Mouse (Mus musculus): Measurements from ENCODE around the gene Timm13.

The Timm13 gene

DNA sequence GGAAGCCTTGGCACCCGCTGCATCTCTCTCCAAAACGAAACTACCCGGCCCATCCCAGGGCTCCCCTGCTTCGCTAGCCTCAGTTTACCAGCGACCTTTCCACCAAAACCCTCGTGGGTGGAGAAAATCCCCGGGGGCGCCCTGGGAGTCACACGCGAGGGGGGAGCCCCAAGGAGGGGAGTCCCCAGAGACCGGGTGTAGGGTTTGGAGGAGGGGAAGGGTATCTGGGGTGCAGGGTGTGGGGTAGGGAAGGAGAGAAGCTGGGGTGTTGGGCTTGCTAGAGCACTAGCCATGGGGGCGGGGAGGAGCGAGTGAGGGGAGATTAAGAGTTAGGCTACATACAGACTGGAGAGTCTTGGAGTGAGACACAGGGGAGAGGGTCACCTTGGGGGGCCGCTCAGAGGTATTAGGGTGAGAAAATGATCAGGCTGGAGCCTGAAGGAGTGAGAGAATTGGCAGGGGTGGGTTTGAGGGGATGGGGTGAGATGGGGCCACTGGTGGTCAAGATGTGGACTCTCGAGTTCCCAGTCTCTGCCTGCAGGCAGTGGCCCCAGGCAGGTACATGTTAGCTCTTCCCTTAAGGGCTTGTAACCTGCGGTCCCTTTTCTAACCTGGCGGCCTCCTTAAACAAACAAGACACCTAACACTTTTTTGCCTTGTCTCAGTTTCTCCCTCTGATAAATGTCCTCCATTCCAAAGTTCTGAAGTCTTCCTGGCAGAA lies 32.1 kb upstream of the Timm13 start:
- DNase-seq, result peak in 1 of 2 experiments; percentile 39

DNA sequence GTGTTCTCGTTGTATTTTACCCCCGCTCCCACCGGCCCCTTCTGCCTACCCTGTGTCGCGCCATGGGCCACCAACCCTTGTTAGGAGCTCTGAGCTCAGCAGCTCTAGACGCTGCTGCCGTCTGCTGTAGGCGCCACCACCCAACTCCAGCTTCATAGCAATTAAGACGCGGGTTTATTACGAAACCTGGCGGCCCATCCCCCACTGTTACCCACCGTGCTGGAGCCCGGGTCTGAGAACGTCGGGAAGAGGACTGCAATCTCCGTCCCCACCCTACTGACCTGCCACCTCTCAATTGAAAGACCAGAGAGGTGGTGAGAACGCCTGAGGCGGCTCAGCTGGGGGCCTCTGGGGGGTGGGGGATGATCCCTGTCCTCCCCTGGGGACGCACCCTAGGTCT lies 31.4 kb upstream of the Timm13 start:
- peak; percentile 60 to 66 for DNase-seq

GRCm38 (mm10) chr10:80931695-80932094 lies 30.9 kb upstream of the Timm13 start:
- peak; percentile 60 to 62 for DNase-seq

DNA sequence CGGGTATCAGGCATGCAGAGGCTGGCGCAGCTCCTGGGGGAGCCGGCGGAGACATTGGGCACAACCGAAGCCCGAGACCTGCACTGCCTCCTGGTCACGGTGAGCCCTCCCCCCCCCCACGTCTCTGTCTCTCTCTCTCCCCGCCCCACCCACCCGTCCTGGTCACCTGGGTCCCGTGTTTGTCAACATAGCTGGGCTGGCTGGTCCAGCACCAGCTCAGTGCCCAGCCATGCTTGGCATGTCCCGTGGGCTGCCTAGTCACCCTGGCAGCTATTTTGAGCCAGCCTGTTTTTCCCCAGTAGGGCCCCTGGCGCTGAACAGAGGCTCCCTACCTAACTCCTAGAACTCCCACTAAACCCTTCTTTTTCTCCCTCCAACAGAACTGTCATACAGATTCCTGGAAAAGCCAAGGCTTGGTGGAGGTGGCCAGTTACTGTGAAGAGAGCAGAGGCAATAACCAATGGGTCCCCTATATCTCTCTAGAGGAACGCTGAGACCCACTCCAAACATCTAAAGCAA lies 30.4 kb upstream of the Timm13 start:
- DNase-seq, result peak; percentile 54 to 59

DNA sequence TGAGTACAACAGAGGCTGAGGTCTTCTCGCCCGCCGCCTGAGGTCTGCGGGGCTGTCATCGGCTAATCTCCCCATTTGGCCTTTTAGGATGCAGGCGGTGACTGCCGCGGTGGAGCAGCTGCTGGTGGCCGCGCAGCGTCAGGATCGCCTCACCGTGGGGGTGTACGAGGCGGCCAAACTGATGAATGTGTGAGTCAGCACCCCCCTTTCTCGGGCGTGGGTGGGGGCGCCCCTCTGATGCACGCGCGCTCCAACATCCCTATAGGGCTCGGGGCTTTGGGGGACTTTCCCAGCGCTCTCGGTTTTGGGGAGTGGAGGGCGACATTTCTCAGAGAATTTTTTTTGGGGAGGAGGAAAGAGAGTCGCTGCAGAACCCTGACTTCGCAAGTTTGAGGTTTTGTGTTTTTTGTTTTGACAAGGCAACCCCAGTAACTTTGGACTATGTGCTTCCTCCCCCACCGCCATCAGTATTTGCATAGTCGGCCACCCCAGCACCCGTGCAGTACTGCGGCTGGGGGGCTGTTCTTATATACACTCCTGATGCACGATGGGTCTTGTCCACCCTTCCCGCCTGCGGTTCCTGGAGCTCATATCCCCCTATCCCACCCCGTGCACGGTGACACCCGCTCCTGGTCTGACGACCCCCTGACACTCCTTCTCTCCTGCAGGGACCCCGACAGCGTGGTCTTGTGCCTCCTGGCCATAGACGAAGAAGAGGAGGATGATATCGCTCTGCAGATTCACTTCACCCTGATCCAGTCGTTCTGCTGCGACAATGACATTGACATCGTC lies 29.8 kb upstream of the Timm13 start:
- DNase-seq, result peak; percentile 78 to 79

GRCm38 (mm10) chr10:80929299-80930226 lies 28.8 kb upstream of the Timm13 start, which contains the start of gene Gadd45b:
Gene Gadd45b (plus strand): TSS chr10:80930073.
- DNase-seq, result peak; percentile 100

DNA sequence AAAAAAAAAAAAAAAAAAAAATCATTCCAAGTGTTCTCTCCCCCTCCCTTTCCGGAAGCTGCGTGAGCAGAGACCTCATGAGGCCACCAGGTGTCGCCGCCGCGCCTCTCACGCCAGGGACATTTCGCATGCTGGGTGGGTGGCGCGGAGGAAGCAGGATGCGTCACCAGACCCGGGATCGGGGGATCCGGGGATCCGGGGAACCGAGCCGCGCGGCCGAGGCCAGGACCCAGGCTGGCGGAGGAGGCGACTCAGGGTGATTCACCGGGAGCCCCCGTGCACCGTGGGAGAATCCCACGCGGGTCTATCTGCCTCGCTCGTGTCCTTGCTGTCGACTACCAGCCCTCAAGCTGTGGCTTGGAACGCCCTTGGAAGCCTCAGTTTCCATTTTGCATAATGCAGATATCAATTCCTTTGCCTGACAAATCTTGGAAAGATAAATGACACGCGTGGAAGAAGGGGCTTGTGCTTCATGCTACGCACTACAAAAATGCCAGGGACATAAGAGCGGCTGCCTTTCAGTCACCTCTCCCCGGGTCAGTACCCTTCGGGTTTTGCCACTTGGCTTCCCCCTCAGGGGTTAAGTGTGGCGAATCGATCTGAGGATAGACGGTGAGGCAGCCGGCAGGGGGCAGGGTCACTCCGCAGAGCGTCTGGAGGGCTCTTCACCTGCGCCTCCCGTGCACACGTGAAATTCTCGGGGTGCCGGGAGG lies 28.0 kb upstream of the Timm13 start:
- DNase-seq, result peak; percentile 96

DNA sequence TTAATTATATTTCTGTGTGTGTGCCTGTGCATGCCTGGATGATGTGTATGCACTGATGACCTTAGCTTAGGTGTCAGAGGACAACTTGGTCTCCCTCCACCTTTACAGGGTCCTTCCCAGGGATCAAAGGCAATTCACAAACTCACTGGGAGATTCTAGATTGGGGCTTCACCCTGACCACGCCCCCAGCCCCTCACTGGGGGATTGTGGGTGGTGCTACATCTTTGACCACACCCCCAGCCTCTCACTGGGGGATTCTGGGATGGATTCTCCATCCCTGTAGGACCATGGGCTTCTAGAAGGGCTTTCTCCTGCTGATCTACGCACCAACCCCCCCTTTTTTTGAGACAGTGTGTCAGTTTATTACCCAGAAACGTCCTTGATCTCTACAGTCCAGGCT lies 24.7 kb upstream of the Timm13 start:
- DNase-seq, result no peak

DNA sequence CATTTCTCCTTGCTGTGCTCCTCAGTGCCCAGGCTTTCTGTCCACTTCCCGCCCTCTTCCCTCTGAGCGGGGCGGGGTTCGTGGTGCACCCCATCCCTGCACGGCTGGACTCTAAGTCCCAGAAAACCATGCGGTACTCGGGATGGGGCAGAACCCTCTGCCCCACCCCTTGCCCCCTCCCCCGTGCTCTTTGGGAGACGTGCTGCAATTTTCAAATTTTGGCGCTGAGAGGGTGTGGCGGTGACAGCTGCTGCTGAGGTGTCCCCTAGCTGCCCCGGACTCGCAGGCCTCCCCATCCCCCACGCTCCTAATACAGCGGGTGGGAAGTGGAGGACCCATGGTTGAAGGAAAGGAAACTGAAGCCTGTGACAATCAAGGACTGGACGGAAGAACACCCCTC lies 21.2 kb upstream of the Timm13 start:
- peak in 1 of 2 experiments; percentile 61 for DNase-seq

DNA sequence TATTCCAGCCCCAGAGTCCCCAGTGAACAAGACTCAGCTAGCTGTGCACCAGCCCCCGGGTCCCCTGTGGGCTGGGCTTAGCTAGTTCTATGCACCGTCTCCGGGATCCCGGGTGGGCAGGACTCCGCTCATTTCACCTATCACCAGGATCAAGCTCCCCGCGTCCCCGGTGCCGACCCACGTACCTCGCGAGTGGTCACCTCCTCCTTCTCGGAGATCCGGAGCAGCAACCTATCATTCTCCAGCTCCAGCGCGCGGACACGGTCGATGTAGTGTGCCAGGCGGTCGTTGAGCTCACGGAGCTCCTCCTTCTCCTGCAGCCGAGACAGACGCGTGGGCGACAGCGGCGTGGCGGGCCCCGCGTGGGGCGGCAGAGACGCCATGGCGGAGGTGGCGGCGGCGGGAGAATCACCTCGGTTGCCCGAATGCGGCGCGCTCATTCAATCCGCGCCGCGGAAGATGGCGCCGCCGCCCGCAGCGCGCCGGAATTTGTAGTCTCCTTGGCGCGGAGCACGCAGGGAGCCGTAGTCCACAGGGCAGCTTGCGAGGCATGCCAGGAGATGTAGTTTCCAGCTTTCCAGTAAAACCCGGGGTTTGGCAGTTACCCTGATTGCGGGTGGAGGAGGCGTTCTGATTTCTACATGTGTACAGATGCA lies 17.1 kb upstream of the Timm13 start, which contains the start of gene Lmnb2:
Lmnb2 (minus strand) TSS at position 467 of the 656 bp plus-strand sequence.
- peak; percentile 93 to 94 for DNase-seq

- peak; percentile 58 to 68 for DNase-seq
Observed at GRCm38 (mm10) chr10:80917336-80917778, 16.6 kb upstream of the Timm13 start.

GRCm38 (mm10) chr10:80915736-80916135 lies 15.0 kb upstream of the Timm13 start:
- DNase-seq, result peak in 1 of 2 experiments; percentile 48

GRCm38 (mm10) chr10:80915260-80915659 lies 14.5 kb upstream of the Timm13 start:
- no peak for DNase-seq

GRCm38 (mm10) chr10:80914253-80914656 lies 13.5 kb upstream of the Timm13 start:
- peak; percentile 67 to 74 for DNase-seq

- no peak for DNase-seq
Observed at GRCm38 (mm10) chr10:80913364-80914011, 12.7 kb upstream of the Timm13 start.

GRCm38 (mm10) chr10:80911891-80912290 lies 11.1 kb upstream of the Timm13 start:
- no peak for DNase-seq

DNA sequence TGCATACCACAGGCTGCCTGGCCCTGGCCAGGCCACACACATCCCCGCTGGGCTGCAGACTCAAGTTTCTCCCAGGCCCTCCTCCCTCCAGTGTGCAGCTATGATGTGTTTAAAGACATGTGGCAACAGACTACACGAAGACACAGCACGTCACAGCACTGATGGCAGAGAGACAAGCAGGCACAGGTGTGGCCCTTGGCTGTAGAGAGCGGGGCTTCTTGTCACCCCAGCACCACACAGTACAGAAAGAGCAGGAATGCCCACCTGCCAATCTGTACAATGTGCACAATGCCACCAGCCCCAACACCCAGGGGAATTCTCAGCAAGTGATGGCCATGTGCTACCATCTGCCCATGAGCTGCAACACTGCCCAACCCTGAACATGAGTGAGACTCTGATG lies 10.6 kb upstream of the Timm13 start:
- peak; percentile 47 to 58 for DNase-seq

GRCm38 (mm10) chr10:80909375-80910162 lies 8.8 kb upstream of the Timm13 start:
- DNase-seq, result no peak

DNA sequence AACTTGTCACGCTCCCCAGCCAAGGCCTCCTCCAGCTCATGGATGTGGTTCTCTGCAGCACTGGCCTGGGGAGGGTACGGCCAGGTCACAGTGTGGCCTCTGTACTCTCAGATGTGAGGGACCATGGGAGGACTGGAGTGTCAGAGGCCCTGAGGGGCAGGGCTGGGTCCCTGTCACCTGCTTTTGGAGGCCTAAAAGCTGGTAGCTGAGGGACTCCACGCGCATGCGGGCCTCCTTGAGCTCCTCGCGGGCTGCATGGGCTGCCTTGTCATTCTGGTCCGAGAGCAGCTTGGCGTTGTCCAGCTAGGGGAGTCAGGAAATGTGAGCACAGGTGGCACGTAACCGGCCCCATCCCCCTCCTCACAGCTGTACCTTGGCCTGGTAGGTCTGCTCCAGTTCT lies 3.9 kb upstream of the Timm13 start:
- no peak for DNase-seq

Data from cerebellum, postnatal 10 days (tissue).